Mouse (Mus musculus): ENCODE measurements around the gene Ano9. TPM values are rescaled to one million over a fixed set of nuclear protein-coding genes. Genes with fewer than 3 reads are reported as not detected.

The Ano9 gene
- polyA plus RNA-seq, 1 experiment from 2014 or later = 0.12 TPM

DNA sequence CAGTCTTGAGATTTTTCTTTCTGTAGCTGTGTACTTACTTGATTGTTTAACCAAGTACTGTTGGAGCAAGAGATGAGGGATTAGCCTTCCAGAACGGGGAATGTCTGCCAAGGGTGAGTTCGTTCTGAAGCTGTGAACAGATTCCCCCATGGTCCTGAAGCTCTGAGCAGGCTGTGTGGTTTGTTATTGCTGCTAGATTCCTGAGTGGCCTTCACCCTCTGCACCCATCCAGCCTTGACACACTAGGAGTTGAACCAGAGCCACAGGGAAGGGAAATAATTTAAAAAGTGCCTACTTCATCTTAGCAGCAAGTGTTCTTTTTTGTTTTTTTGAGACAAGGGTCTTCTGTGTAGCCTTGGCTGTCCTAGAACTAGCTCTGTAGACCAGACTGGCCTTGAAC, 26.3 kb upstream of the Ano9 start:
- no peak for ATAC-seq (ENCODE audit: low FRiP score)

DNA sequence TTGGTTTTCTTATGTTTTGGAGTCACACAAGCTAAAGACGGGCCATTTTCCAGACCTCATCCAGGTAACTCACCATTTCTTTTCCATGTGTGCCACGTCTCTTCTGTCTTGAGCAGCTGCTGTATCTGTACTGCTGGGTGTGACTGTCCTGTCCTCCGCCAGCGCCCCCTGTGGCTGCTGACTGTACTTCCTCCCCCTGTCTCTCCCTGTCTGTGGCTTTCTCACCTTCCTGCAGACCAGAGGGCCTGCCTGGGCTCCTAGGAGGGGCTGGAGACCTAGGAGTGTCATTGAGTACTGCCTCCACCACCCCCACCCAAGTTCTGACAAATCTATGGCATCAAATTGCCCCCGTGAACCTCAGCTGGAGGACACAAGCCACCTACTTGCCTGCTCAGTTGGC, 25.5 kb upstream of the Ano9 start:
- H3K36me3 ChIP-seq (ENCODE audit: control insufficient read depth, insufficient read depth, low read length) = peaks cover 4% of the 10 kb centered on the region; the same call in 1 of the 2 replicates

More for the DNA sequence above, 26.3 kb upstream of the Ano9 start:
- no peaks in the 10 kb centered on the region for H3K4me1 ChIP-seq (ENCODE audit: control insufficient read depth, insufficient read depth, low read length)
- peaks cover 2% of the 10 kb centered on the region; the same call in 1 of the 2 replicates for H3K36me3 ChIP-seq (ENCODE audit: control insufficient read depth, insufficient read depth, low read length)
- no peaks in the 10 kb centered on the region for H3K27me3 ChIP-seq (ENCODE audit: control insufficient read depth, insufficient read depth, low read length)
- no peak overlapping the region for H3K9ac ChIP-seq (ENCODE audit: low read length)
- 83% methylated on average over 2 of the region's 2 CpGs for WGBS
- no peak overlapping the region for H3K4me3 ChIP-seq (ENCODE audit: low read depth, low read length)
- DNase-seq (ENCODE audit: low spot score, missing footprints) = no peak
- no peaks in the 10 kb centered on the region for H3K9me3 ChIP-seq (ENCODE audit: control insufficient read depth, low read length)
- H3K27ac ChIP-seq (ENCODE audit: low read depth, low read length) = no peak overlapping the region
- H3K4me2 ChIP-seq = no peak overlapping the region

DNA sequence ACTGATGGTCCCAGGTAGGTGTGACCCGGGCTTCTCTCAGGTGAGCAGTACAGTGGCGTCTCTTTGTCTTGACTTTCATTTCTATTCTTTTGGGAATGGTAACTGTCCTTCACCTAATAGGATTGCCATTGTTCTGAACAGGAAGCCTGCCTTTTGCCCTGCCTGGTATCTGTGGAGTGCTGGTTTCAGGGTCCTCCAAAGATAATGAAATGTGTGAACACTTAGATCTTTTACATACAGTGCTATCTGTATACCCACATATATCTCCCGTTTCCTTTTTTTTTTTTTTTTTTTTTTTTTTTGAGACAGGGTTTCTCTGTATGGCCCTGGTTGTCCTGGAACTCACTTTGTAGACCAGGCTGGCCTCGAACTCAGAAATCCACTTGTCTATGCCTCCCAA, 23.7 kb upstream of the Ano9 start:
- Histone ChIP-seq H3K27ac (ENCODE audit: low read depth, low read length) (no peak overlapping the region), H3K4me1 (ENCODE audit: control insufficient read depth, insufficient read depth, low read length) (no peaks in the 10 kb centered on the region), H3K4me3 (ENCODE audit: low read depth, low read length) (no peak overlapping the region), H3K36me3 (ENCODE audit: control insufficient read depth, insufficient read depth, low read length) (peaks cover 10% of the 10 kb centered on the region; the same call in 1 of the 2 replicates), H3K4me2 (no peak overlapping the region), H3K27me3 (ENCODE audit: control insufficient read depth, insufficient read depth, low read length) (no peaks in the 10 kb centered on the region), H3K9me3 (ENCODE audit: control insufficient read depth, low read length) (no peaks in the 10 kb centered on the region), H3K9ac (ENCODE audit: low read length) (no peak overlapping the region)
- no peak for ATAC-seq (ENCODE audit: low FRiP score)
- 92% methylated on average over 4 of the region's 4 CpGs for WGBS
- no peak for DNase-seq (ENCODE audit: low spot score, missing footprints)

More for the DNA sequence above, 25.5 kb upstream of the Ano9 start:
- no peak overlapping the region for H3K4me2 ChIP-seq
- no peaks in the 10 kb centered on the region for H3K9me3 ChIP-seq (ENCODE audit: control insufficient read depth, low read length)
- DNase-seq (ENCODE audit: low spot score, missing footprints) (peak; percentile 86), ATAC-seq (ENCODE audit: low FRiP score) (no peak)
- H3K4me3 ChIP-seq (ENCODE audit: low read depth, low read length) = no peak overlapping the region
- no peaks in the 10 kb centered on the region for H3K4me1 ChIP-seq (ENCODE audit: control insufficient read depth, insufficient read depth, low read length)
- H3K27ac ChIP-seq (ENCODE audit: low read depth, low read length) = no peak overlapping the region
- 56% methylated on average over 5 of the region's 5 CpGs for WGBS
- H3K27me3 ChIP-seq (ENCODE audit: control insufficient read depth, insufficient read depth, low read length) = no peaks in the 10 kb centered on the region
- no peak overlapping the region for H3K9ac ChIP-seq (ENCODE audit: low read length)

DNA sequence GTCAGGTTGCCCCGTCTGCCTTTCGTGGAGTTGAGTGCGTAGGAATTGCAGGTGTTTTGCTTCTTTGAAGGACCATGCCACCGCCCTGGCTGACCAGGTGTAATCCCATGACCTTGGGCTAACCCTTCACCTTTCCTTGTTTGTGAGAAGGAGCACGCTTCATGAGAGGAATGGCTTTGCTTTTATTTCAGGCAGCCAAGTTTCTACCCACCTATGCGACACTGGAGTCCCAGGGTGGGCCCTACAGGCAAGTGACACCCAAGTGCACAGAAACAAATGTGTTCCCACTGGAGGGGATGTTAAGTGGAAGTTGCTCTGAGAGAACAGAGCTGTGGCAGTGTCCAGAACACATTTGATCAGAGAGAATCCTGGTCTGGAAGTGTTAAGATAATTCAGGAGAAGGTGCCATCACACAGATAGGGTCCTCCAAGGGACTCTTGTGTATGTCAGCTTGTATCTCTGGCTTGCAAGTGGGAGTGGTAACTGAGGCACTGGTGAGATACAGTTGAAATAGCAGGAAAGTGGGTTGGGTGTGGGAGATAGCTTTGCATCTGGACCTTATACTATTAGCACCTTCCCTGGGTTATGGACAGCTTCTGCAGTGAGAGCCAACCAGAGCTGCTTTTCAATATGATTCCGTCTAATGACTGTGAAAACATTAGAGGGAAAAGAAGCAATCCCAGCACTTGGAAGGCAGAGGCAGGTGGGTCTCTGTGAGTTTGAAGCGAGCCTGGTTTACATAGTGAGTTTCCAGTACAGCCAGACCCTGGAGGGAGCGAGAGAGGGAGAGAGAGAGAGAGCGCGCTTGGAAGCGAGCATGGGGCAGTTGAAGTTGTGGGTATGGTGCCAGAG, 14.5 kb upstream of the Ano9 start:
- peak overlapping the region; percentile 79 for H3K4me2 ChIP-seq
- peaks cover 16% of the 10 kb centered on the region for H3K36me3 ChIP-seq (ENCODE audit: control insufficient read depth, insufficient read depth, low read length)
- H3K4me1 ChIP-seq (ENCODE audit: control insufficient read depth, insufficient read depth, low read length) = peaks cover 9% of the 10 kb centered on the region
- no peaks in the 10 kb centered on the region for H3K27me3 ChIP-seq (ENCODE audit: control insufficient read depth, insufficient read depth, low read length)
- no peaks in the 10 kb centered on the region for H3K9me3 ChIP-seq (ENCODE audit: control insufficient read depth, low read length)
- H3K9ac ChIP-seq (ENCODE audit: low read length) = peak overlapping the region; percentile 87
- WGBS = 60% methylated on average over 12 of the region's 12 CpGs
- no peak overlapping the region for H3K27ac ChIP-seq (ENCODE audit: low read depth, low read length)
- ATAC-seq (ENCODE audit: low FRiP score) (no peak), DNase-seq (ENCODE audit: low spot score, missing footprints) (peak; percentile 85)
- H3K4me3 ChIP-seq (ENCODE audit: low read depth, low read length) = peak overlapping the region; percentile 77

DNA sequence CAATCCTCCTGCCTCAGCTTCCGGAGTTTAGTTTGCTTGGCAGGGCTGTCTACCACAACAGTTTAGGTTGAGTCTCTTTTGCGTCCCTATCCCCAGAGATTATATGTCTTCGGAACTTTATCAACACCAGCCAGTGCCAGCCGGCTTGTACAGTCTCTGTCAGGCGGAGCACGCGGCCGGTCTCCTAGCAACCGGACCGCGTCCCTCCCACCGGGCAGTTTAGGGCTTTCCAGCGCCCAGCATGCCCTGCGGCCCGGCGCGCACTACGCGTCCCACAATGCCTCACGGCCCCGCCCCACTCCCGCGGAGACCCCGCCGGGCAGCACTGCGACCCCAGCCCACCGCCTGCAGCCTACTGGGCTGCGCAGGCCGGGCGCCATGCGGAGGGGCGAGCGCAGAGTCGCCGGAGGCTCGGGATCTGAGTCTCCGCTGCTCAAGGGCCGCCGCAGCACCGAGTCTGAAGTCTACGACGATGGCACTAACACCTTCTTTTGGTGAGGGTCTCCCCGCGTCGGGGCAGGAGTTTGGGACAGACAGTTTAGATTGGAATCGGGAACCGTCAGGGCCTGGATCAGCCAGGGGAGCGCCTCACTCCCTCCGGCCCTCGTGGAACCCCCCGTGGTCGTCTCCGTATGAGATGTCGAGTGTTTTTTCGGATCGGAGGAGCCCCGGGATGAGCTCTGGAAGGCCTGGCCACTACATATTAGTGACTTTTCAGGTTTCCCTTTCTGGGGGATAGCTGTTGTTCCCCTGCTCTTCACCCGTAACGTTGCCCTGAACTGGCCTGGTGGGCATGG, 13.6 kb upstream of the Ano9 start:
- WGBS = under 1% methylated on average over 59 of the region's 59 CpGs
- H3K9ac ChIP-seq (ENCODE audit: low read length) = peak overlapping the region; percentile 87
- peak; percentile 100 for DNase-seq (ENCODE audit: low spot score, missing footprints)
- no peaks in the 10 kb centered on the region for H3K9me3 ChIP-seq (ENCODE audit: control insufficient read depth, low read length)
- no peaks in the 10 kb centered on the region for H3K27me3 ChIP-seq (ENCODE audit: control insufficient read depth, insufficient read depth, low read length)
- peaks cover 9% of the 10 kb centered on the region for H3K4me1 ChIP-seq (ENCODE audit: control insufficient read depth, insufficient read depth, low read length)
- peak overlapping the region; percentile 79 for H3K4me2 ChIP-seq
- H3K27ac ChIP-seq (ENCODE audit: low read depth, low read length) = peak overlapping the region; percentile 25; the same call in 1 of the 2 replicates
- ATAC-seq (ENCODE audit: low FRiP score) = peak; percentile 99
- peak overlapping the region; percentile 77 for H3K4me3 ChIP-seq (ENCODE audit: low read depth, low read length)
- peaks cover 8% of the 10 kb centered on the region for H3K36me3 ChIP-seq (ENCODE audit: control insufficient read depth, insufficient read depth, low read length)

DNA sequence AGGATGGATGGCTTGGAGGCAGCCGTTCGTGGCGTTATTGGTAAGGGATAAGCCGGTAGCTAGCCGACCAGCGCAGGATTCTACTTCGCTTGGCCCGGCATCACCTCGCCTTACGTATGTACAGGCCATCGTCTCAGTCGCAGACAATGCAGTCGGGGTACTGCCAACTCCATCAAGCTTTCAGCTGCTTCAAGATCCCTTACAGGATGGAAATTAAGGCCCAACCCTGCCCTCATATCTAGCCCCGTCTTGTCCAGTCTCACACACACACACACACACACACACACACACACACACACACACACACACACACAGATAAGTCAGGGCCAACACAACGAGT, 5.9 kb upstream of the Ano9 start:
- Histone ChIP-seq H3K4me2 (peak overlapping the region; percentile 68), H3K36me3 (ENCODE audit: control insufficient read depth, insufficient read depth, low read length) (no peaks in the 10 kb centered on the region), H3K4me3 (ENCODE audit: low read depth, low read length) (peak overlapping the region; percentile 54), H3K9me3 (ENCODE audit: control insufficient read depth, low read length) (no peaks in the 10 kb centered on the region), H3K4me1 (ENCODE audit: control insufficient read depth, insufficient read depth, low read length) (no peaks in the 10 kb centered on the region), H3K27ac (ENCODE audit: low read depth, low read length) (peak overlapping the region; percentile 78), H3K27me3 (ENCODE audit: control insufficient read depth, insufficient read depth, low read length) (no peaks in the 10 kb centered on the region), H3K9ac (ENCODE audit: low read length) (peak overlapping the region; percentile 77)
- DNase-seq (ENCODE audit: low spot score, missing footprints) (no peak), ATAC-seq (ENCODE audit: low FRiP score) (no peak)
- WGBS = 5% methylated on average over 15 of the region's 15 CpGs

DNA sequence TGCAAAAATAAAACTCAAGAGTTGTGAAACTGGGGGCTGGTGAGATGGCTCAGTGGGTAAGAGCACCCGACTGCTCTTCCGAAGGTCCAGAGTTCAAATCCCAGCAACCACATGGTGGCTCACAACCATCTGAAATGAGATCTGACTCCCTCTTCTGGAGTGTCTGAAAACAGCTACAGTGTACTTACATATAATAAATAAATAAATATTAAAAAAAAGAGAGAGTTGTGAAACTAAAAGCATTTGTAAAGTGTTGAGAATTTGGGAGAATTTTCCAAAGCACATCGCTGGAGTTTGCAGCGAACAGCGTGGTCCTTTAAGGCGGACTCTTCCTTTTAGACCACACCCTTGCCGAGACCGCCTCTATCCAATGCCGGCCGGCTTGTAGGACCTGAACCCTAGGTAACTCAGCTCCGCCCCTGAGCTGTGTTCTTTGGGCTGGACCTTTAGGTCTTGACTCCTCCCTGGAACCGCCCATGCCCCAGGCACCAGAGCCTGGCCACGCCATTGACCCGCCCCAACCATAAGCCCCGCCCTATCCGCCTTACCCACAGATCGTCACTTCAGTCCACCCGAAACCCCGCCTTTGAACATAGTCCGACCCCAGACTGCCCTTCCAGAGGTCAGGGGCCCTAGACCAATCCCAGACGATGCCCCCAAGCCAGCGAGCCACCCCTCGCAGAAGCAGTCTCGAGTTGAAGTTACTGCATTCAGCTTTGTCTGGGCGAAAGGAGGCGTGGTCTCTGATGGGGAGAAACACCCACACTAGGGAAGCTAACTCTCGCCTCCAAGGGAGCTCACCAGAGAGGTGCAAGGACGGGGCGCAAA, 5.3 kb upstream of the Ano9 start:
- peak overlapping the region; percentile 78 for H3K27ac ChIP-seq (ENCODE audit: low read depth, low read length)
- H3K4me1 ChIP-seq (ENCODE audit: control insufficient read depth, insufficient read depth, low read length) = no peaks in the 10 kb centered on the region
- 2% methylated on average over 29 of the region's 29 CpGs for WGBS
- peak; percentile 99 for DNase-seq (ENCODE audit: low spot score, missing footprints)
- H3K4me3 ChIP-seq (ENCODE audit: low read depth, low read length) = peak overlapping the region; percentile 54
- H3K4me2 ChIP-seq = peak overlapping the region; percentile 68
- H3K36me3 ChIP-seq (ENCODE audit: control insufficient read depth, insufficient read depth, low read length) = no peaks in the 10 kb centered on the region
- peak; percentile 97 for ATAC-seq (ENCODE audit: low FRiP score)
- no peaks in the 10 kb centered on the region for H3K27me3 ChIP-seq (ENCODE audit: control insufficient read depth, insufficient read depth, low read length)
- peak overlapping the region; percentile 77 for H3K9ac ChIP-seq (ENCODE audit: low read length)
- no peaks in the 10 kb centered on the region for H3K9me3 ChIP-seq (ENCODE audit: control insufficient read depth, low read length)

DNA sequence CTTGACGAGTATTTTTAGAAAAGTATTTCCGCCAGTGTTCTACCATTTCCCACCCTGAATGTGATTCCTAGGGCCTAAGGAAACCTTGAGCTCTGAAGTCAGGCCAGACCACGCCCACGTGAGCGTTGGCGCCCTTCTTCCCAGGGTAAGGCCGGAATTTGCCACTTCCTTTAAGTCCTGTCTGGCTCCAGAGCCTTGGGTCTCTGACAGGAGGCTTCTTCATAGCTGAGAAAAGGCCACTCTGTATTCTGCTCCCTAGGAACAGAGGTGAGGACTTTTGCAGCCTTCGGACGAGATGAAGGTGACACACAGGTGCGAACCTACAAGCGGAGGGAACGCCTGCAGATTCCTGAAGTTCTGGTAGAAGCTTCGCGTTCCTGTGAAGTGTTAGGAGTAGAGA, 4.6 kb upstream of the Ano9 start, which contains the start of gene Ptdss2:
Ptdss2 (plus strand) TSS at position 138 of the 400 bp plus-strand sequence.
- Histone ChIP-seq H3K4me1 (ENCODE audit: control insufficient read depth, insufficient read depth, low read length) (no peaks in the 10 kb centered on the region), H3K27me3 (ENCODE audit: control insufficient read depth, insufficient read depth, low read length) (no peaks in the 10 kb centered on the region), H3K36me3 (ENCODE audit: control insufficient read depth, insufficient read depth, low read length) (no peaks in the 10 kb centered on the region), H3K4me2 (peak within 1 kb of the TSS; percentile 68), H3K4me3 (ENCODE audit: low read depth, low read length) (peak within 1 kb of the TSS; percentile 54), H3K27ac (ENCODE audit: low read depth, low read length) (peak within 1 kb of the TSS; percentile 78), H3K9ac (ENCODE audit: low read length) (peak within 1 kb of the TSS; percentile 77), H3K9me3 (ENCODE audit: control insufficient read depth, low read length) (no peaks in the 10 kb centered on the region)
- WGBS = 58% methylated on average over 14 of the region's 14 CpGs
- DNase-seq (ENCODE audit: low spot score, missing footprints) (no peak), ATAC-seq (ENCODE audit: low FRiP score) (no peak)
